Mouse (Mus musculus): Measurements from ENCODE around the gene Sgk1. TPM values are rescaled to one million over a fixed set of nuclear protein-coding genes. Genes with fewer than 3 reads are reported as not detected.
A peak's percentile ranks its signal among the peaks of the same experiment; 100 is the strongest.
"Not testable (repeated sequence)": the region's sequence is repeated elsewhere in the genome, so short reads cannot be mapped to it uniquely, and the experiment has no call there.

The Sgk1 gene
- polyA plus RNA-seq, 1 experiment from 2014 or later: 34.9 TPM

DNA sequence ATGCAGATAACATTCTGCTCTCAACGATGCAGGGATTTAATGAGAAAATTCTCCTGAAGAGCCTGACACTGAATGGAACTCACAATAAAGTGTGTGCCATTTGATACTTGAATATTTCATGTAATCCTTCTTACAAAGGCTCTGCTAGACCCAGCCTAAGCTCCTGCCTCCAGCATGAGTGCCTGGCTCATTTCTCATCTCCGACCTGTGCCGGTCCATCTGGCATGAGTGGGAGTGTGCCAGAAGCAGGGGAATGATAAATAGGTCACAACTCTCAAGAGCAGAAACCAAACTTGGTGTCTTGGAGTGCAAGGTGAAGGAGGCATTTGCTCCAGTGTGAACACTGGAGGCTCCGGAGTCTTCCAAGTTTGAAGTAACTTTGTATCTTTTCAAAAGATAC is 13.4 kb upstream of the Sgk1 start:
- 78% methylated on average over 4 of the region's 4 CpGs for WGBS
- H3K27me3 ChIP-seq (replicated peaks): no peaks in the 10 kb centered on the region
- H3K4me1 ChIP-seq: no peaks in the 10 kb centered on the region
- no peak overlapping the region for H3K4me2 ChIP-seq
- H3K9ac ChIP-seq (replicated peaks): no peak overlapping the region
- H3K27ac ChIP-seq (replicated peaks): no peak overlapping the region
- H3K4me3 ChIP-seq (replicated peaks): no peak overlapping the region
- no peak for ATAC-seq (ENCODE audit: low FRiP score)
- no peaks in the 10 kb centered on the region for H3K36me3 ChIP-seq
- no peaks in the 10 kb centered on the region for H3K9me3 ChIP-seq (replicated peaks)

GRCm38 (mm10) chr10:21881837-21882183 is 174 bp upstream of the Sgk1 start:
- H3K36me3 ChIP-seq: no peaks in the 10 kb centered on the region
- no peak; the same call in 1 of the 2 replicates for ATAC-seq (ENCODE audit: low FRiP score)
- peaks cover 29% of the 10 kb centered on the region for H3K4me1 ChIP-seq
- H3K9ac ChIP-seq (replicated peaks): peak overlapping the region; percentile 56
- H3K9me3 ChIP-seq (replicated peaks): no peaks in the 10 kb centered on the region
- H3K27ac ChIP-seq (replicated peaks): peak overlapping the region; percentile 95
- H3K4me2 ChIP-seq: peak overlapping the region; percentile 68
- peak overlapping the region; percentile 51 for H3K4me3 ChIP-seq (replicated peaks)
- 26% methylated on average over 4 of the region's 4 CpGs for WGBS
- no peaks in the 10 kb centered on the region for H3K27me3 ChIP-seq (replicated peaks)

- peak; percentile 25 for ATAC-seq (ENCODE audit: low FRiP score)
- Histone ChIP-seq H3K4me3 (replicated peaks) (peak overlapping the region; percentile 51), H3K9me3 (replicated peaks) (no peaks in the 10 kb centered on the region), H3K27me3 (replicated peaks) (no peaks in the 10 kb centered on the region), H3K27ac (replicated peaks) (peak overlapping the region; percentile 95), H3K4me2 (peak overlapping the region; percentile 68), H3K9ac (replicated peaks) (peak overlapping the region; percentile 56), H3K36me3 (no peaks in the 10 kb centered on the region), H3K4me1 (peaks cover 29% of the 10 kb centered on the region)
- WGBS: under 1% methylated on average over 12 of the region's 12 CpGs
Measured at GRCm38 (mm10) chr10:21883587-21883986, 1.6 kb downstream of the Sgk1 start.

DNA sequence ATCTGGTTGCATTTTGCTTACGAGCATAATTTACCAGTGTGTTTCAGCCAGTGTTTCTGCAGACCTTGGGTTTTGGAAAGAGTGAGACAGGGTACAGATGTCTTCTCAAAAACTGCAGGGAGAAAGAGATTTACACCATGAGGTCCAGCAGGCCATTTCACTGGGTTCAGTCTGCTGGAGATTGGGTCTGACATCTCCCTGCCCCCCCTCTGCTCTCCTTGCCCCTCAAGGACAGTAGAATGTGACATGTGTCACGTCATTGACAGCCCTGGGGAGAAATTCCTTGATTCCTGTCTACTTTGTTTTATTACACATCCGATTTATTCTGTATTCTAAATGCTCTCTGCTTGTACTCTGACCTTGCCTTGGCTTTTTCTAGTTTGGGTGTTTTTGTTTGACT is 2.5 kb downstream of the Sgk1 start:
- Histone ChIP-seq H3K9ac (replicated peaks) (peak overlapping the region; percentile 30; the same call in 1 of the 2 replicates), H3K4me1 (peaks cover 29% of the 10 kb centered on the region), H3K4me2 (peak overlapping the region; percentile 68), H3K27ac (replicated peaks) (0 out of 2 replicates have a peak overlapping the region, but pooled peaks have one; percentile 9), H3K36me3 (no peaks in the 10 kb centered on the region), H3K27me3 (replicated peaks) (no peaks in the 10 kb centered on the region), H3K4me3 (replicated peaks) (peak overlapping the region; percentile 51), H3K9me3 (replicated peaks) (no peaks in the 10 kb centered on the region)
- WGBS: 29% methylated on average over 3 of the region's 3 CpGs
- ATAC-seq (ENCODE audit: low FRiP score): no peak

DNA sequence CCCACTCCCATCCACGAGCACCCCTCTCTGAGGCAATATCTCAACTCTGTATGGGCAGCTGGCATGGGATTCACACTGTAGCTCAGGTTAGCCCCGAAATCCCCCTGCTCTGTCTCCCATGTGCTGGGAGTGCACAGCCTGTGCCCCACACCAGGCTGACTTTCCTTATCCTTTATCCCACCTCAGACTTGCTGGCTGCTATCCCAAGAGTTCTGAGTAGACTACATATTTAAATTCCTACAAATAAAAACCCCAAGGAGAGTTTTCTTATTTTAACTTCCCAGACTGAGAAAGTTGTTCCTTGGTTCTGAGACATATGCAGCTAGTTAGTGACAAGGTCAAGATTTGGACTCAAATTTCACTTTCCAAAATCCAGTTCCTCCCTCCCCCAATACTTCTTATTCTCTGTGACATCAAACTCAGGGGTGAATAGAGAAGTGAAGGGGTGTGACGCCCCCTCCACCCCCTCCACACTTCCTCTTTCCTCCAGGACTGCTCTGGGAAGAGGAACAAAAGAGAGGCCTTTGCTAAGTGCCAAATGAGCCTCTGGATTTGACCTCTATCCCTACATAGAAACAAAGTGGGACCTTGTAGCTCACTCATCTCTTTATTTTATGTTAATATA is 7.3 kb downstream of the Sgk1 start:
- Histone ChIP-seq H3K4me2 (no peak overlapping the region), H3K27ac (replicated peaks) (no peak overlapping the region), H3K9ac (replicated peaks) (no peak overlapping the region), H3K27me3 (replicated peaks) (no peaks in the 10 kb centered on the region), H3K36me3 (no peaks in the 10 kb centered on the region), H3K4me3 (replicated peaks) (no peak overlapping the region), H3K9me3 (replicated peaks) (no peaks in the 10 kb centered on the region), H3K4me1 (peaks cover 25% of the 10 kb centered on the region)
- no peak for ATAC-seq (ENCODE audit: low FRiP score)
- WGBS: 70% methylated on average over 3 of the region's 3 CpGs

DNA sequence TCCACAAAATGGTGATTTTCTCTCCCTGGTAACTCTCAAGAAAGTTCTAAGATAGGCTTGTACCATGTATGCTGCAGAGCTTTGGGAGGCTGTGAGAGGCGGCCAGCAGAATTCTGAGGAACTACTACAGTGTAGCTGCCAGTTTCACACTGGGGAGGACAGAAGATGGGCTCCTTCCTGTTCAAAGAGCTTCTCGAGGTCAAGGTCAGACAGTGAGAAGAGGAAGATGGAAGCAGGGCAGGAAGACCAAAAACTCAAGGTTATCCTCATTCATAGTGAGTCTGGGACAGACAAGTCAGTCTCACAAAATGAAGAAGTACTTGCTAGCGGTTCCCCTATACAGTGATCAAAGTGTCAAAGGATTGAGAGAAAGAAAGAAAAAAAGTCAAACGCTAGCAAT is 8.3 kb downstream of the Sgk1 start:
- H3K36me3 ChIP-seq: no peaks in the 10 kb centered on the region
- no peaks in the 10 kb centered on the region for H3K27me3 ChIP-seq (replicated peaks)
- no peak overlapping the region for H3K27ac ChIP-seq (replicated peaks)
- WGBS: 93% methylated on average over 4 of the region's 4 CpGs
- no peak for ATAC-seq (ENCODE audit: low FRiP score)
- H3K4me3 ChIP-seq (replicated peaks): no peak overlapping the region
- 0 out of 2 replicates have a peak, but pooled peaks cover 3% of the 10 kb centered on the region for H3K9me3 ChIP-seq (replicated peaks)
- H3K9ac ChIP-seq (replicated peaks): no peak overlapping the region
- H3K4me2 ChIP-seq: no peak overlapping the region
- H3K4me1 ChIP-seq: peaks cover 17% of the 10 kb centered on the region

DNA sequence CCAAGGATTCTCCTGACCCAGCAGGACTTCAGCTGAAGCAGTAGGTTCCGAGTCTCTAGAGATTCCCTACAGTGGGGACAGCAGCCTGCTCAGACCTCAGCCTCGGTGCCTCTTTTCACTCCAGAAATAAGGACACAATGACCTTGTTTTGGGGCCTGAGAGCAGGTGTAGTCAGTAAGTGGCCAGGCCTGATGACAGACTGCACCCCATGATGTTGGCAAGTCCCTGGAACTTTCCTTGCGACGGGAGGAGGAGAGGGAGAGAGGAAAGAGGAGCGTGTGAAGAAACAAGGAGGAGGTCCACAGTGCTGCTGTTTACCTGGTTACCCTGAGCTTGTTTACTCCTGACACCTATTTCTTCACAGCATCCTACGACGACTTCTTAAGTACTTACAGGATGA is 9.5 kb downstream of the Sgk1 start:
- Histone ChIP-seq H3K27me3 (replicated peaks) (no peaks in the 10 kb centered on the region), H3K9ac (replicated peaks) (no peak overlapping the region), H3K4me1 (peaks cover 10% of the 10 kb centered on the region; the same call in 1 of the 2 replicates), H3K4me3 (replicated peaks) (no peak overlapping the region), H3K27ac (replicated peaks) (no peak overlapping the region), H3K36me3 (no peaks in the 10 kb centered on the region), H3K4me2 (no peak overlapping the region), H3K9me3 (replicated peaks) (0 out of 2 replicates have a peak, but pooled peaks cover 3% of the 10 kb centered on the region)
- 69% methylated on average over 7 of the region's 7 CpGs for WGBS
- no peak for ATAC-seq (ENCODE audit: low FRiP score)

- Histone ChIP-seq H3K9me3 (replicated peaks) (0 out of 2 replicates have a peak, but pooled peaks cover 3% of the 10 kb centered on the region), H3K4me2 (no peak overlapping the region), H3K4me1 (peaks cover 10% of the 10 kb centered on the region; the same call in 1 of the 2 replicates), H3K36me3 (no peaks in the 10 kb centered on the region), H3K4me3 (replicated peaks) (no peak overlapping the region), H3K27ac (replicated peaks) (no peak overlapping the region), H3K27me3 (replicated peaks) (no peaks in the 10 kb centered on the region), H3K9ac (replicated peaks) (no peak overlapping the region)
- WGBS: 87% methylated on average over 4 of the region's 4 CpGs
- ATAC-seq (ENCODE audit: low FRiP score): no peak
Measured at GRCm38 (mm10) chr10:21892104-21892503, 10.1 kb downstream of the Sgk1 start.

DNA sequence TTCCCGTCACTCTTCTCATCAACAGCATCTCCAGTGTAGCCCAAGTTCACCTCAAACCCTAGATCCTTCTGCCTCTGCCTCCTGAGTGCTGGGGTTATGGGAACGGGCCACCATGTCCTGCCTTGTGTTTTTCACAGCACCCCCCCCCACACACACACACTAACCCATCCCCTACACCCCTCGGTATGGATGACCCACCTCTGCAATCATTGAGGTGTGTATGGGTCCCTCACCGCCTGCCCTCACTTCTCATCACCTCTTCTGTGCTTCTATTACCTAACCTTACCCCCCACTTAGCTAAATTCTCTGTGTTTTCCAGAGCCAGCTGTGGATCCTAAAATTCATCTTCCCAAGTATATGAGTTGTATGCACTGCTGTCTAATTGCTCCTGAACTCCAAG is 16.4 kb downstream of the Sgk1 start:
- Histone ChIP-seq H3K9ac (replicated peaks) (no peak overlapping the region), H3K27me3 (replicated peaks) (no peaks in the 10 kb centered on the region), H3K4me3 (replicated peaks) (no peak overlapping the region), H3K36me3 (no peaks in the 10 kb centered on the region), H3K4me1 (no peaks in the 10 kb centered on the region), H3K9me3 (replicated peaks) (0 out of 2 replicates have a peak, but pooled peaks cover 3% of the 10 kb centered on the region), H3K4me2 (no peak overlapping the region), H3K27ac (replicated peaks) (no peak overlapping the region)
- no peak for ATAC-seq (ENCODE audit: low FRiP score)
- 95% methylated on average over 4 of the region's 4 CpGs for WGBS

GRCm38 (mm10) chr10:21898851-21899250 is 16.9 kb downstream of the Sgk1 start:
- not testable (repeated sequence) for H3K4me1 ChIP-seq; H3K9ac ChIP-seq (replicated peaks); H3K36me3 ChIP-seq; H3K27me3 ChIP-seq (replicated peaks); H3K27ac ChIP-seq (replicated peaks); H3K4me3 ChIP-seq (replicated peaks); H3K4me2 ChIP-seq; H3K9me3 ChIP-seq (replicated peaks); ATAC-seq (ENCODE audit: low FRiP score)
- 95% methylated on average over 17 of the region's 17 CpGs for WGBS

GRCm38 (mm10) chr10:21899397-21899796 is 17.4 kb downstream of the Sgk1 start:
- 88% methylated on average over 3 of the region's 3 CpGs for WGBS
- Histone ChIP-seq H3K4me2 (no peak overlapping the region), H3K36me3 (no peaks in the 10 kb centered on the region), H3K27me3 (replicated peaks) (no peaks in the 10 kb centered on the region), H3K4me1 (no peaks in the 10 kb centered on the region), H3K9me3 (replicated peaks) (0 out of 2 replicates have a peak, but pooled peaks cover 2% of the 10 kb centered on the region), H3K4me3 (replicated peaks) (no peak overlapping the region), H3K27ac (replicated peaks) (no peak overlapping the region), H3K9ac (replicated peaks) (no peak overlapping the region)
- no peak for ATAC-seq (ENCODE audit: low FRiP score)
